Mouse (Mus musculus): ENCODE data around the gene Cnn2. TPM values are rescaled to one million over a fixed set of nuclear protein-coding genes. Genes with fewer than 3 reads are reported as not detected.
"Not testable (repeated sequence)": the region's sequence is repeated elsewhere in the genome, so short reads cannot be mapped to it uniquely, and the experiment has no call there.

Gene Cnn2
- total RNA-seq, 2 experiments from 2014 or later: 19.2 to 24.8 TPM

DNA sequence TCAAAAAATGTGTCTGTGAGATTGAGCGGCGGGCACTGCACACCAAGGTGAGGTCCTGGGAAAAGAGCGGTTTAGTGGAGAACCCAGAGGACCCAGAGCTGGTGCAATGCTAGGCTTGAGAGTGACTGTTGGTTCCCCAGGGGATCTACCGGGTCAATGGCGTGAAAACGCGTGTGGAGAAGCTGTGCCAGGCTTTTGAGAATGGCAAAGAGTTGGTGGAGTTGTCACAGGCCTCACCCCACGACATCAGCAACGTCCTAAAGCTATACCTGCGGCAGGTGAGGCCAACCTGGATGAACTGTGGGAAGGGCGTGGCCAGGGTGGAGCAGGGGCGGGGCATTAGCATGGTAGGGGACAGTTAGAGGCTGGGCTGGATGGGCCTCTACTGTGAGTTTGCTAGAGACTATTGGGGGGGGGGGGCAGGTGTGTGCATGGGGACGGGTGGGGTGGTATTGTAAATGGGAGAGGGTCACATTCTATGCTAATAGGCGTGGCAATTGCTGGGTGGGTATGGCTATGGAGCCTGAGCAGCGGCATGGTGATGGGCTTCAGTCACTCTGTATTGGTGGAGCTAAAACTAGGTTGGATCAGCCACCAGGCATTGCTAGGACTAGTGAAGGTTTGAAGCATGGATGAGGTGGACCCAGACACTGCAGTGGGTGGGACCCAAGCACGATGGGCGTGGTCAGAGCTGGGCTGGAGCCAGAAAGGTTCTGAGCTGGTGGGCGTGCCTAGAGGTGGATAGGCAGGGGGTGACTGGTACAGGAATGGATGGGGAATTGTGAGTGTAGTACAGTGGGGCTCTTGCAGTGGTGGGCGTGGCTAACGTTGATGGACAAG is 39.5 kb downstream of the Cnn2 start:
- intact Hi-C loops (cut with DNase I; ENCODE audit: low total_unique reads): no loop called here
- no peak for DNase-seq

DNA sequence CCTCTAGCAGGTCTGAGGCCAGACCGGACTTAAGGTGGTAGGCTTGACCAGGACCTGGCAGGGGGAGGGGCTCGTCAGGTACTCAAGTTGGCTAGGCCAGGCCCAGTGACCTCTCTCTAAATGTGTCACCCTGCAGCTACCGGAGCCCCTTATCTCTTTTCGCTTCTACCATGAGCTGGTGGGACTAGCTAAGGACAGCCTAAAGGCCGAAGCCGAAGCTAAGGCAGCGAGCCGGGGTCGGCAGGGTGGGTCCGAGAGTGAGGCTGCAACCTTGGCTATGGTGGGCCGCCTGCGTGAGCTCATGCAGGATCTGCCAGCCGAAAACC is 40.1 kb downstream of the Cnn2 start:
- DNase-seq: no peak
- intact Hi-C loops (cut with DNase I; ENCODE audit: low total_unique reads): no loop called here

DNA sequence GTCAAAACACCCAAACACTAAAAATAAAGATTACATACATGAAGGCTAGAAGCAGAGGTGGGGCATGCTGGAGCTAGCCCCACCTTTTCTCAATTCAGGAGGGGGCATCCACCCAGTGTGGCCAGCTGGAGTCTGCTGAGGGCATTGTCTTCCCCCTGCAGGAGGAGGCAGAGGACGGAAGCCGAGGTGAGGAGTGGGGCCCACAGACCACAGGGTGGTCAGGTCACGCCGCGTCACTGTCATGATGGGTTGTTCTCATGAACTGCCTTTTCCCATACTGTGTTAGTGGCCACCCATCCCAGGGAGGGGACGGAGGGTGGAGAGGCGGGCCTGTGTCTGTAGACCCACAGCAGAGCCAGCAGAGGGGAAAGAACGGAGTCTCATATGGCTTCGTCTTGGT is 41.8 kb downstream of the Cnn2 start:
- no peak for DNase-seq
- intact Hi-C loops (cut with DNase I; ENCODE audit: low total_unique reads): no loop called here

DNA sequence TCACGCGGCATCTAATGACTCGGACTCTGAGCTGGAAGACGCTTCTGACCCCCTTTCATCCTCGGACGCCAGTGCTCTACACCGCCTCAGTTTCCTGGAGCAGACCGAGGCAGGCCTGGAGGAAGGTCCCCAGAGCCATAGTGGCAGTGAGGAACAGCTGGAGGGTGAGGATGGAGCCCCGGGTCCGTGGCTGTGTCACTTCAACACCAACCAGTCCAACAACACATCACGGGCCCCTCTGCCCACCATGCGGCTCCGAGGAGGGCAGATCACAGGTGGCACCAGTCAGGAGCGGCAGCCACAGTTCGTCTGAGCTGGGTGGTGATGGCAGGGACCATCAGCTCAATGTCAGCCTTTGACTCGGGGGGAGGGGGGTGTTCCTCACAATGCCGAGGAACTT is 42.4 kb downstream of the Cnn2 start:
- DNase-seq: no peak
- intact Hi-C loops (cut with DNase I; ENCODE audit: low total_unique reads): no loop called here

DNA sequence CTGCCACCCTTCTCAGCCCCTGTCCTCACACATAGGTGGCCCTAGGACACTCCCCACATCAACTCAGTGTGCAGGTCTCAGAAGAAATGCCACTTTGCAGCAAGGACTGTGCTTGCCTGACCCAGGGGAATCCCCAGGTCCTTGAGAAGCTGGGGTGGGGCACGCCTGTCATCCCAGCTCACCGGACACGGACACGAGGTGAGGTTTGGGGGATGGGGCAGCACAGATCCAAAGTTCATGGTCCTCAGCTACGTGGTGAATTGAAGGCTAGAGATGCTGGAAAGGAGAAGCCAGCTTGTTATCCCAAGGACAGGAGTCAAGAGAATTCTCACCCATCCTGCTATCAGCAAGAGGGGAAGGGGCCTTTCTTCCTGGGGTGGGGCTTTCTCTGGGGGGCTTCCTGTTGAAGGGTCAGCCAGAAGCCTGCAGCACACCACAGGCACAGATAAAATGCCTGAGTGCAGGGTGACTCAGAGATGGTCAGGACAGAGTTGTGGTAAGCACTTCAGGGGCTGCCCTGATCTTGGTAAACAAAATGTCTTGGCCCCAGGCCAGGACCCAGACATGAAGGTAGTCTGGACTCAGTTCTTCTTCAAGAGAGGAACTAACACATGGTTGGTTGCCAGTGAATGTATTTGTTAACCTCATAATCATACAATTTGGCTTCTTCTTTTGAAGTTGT is 44.6 kb downstream of the Cnn2 start:
- intact Hi-C loops (cut with DNase I; ENCODE audit: low total_unique reads): no loop called here
- DNase-seq: no peak

DNA sequence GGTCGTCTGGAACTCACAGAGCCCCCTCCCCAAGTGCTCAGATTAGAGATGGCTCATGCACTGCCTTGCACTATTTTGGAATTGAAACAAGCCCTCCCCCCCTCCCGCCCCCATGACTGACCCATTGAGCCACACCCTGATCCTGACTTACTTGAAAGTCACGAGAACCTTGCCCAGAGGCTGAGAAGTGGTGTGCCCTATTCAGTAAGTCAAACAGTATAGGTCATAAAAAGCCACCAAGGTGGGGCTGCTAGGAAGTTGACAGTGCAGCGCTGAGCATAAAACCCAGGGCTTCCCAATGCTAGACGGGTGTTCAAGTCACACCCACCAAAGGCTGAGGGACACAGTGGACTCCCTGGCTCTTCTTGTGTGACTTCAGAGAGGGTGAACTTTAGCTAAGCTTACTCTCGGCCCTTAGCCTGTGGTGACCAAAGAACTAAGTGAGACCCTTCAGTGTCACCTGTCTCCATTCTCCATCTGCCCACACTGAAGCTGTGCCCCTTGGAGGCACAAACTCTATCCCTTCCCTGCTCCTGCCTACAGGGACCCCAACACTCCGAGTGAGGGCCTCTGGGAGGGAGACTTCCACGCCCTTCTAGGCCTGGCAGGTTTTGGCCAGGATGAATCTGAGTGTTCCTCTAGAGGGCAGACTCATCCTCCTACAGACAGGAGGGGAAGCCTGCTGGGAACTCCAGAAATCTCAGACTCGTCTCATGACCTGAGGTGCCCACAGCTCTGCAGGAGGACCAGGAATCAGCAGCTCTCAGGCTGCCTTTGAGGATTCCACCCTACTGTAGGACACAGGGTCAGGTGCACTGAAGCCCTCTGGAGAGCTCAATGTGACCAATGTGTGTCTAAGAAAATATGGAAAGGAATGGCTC is 45.4 kb downstream of the Cnn2 start:
- intact Hi-C loops (cut with DNase I; ENCODE audit: low total_unique reads): no loop called here
- DNase-seq: no peak

DNA sequence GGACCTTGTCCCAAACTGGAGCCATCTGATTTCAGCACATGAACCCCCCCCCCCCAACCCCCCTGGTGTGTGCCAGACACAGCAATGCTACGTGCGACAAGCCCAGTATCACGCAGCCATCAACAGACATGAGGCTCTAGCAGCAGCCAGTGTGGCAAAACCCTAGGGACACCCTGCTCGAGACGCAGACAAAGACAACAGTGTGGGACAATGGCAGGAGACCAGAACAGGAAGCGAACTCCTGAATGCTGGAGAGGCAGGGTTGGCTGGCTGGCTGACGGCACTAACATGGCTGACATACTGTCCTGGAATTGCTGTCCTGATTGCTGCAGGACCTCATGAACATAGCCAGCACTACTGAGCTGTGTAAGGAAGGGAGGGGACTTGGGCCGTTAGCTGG is 46.8 kb downstream of the Cnn2 start:
- no peak for DNase-seq
- intact Hi-C loops (cut with DNase I; ENCODE audit: low total_unique reads): loop anchor here (5.0 kb wide), 1 partner anchor 43 kb away; no protein-coding TSS in a partner anchor

DNA sequence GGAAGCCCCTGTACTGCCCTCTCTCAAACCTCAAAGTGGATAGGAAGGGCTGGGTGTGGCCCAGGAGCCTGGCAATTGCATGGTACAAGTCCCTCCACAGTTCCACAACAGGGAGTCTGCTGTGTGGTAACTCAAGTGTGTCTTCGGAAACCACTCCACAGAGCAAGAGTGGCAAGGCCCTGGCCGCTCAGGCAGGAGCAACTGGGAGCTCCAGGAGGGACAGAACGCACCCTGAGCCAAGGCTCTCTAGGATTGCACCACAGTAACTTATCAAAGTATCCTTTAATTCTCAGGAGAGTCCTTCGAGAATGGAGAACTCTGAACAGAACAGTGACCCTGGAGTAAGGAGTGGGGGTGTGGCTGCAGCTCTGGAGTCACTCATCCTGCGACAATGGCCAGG is 47.3 kb downstream of the Cnn2 start:
- no peak for DNase-seq
- intact Hi-C loops (cut with DNase I; ENCODE audit: low total_unique reads): loop anchor here (5.0 kb wide), 1 partner anchor 43 kb away; no protein-coding TSS in a partner anchor

DNA sequence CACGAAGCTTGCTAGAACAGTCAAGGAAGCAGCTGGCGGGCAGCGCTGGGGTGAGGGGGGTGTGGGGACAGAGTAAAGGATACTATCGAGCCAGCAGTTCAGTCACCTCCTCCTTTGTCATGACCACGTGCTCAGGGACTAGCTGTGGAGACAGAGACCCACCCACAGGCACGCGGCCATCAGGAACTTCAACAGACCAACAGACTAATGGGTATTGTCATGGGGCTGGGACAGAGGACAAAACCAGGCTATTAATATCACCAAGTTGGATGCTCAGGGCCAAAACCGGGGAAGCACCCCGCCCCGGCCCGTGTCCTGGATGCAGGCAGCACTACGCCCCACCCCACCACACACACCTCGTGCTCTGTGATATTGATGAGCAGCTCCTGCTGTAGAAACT is 48.4 kb downstream of the Cnn2 start:
- intact Hi-C loops (cut with DNase I; ENCODE audit: low total_unique reads): loop anchor here (5.0 kb wide), 1 partner anchor 45 kb away; no protein-coding TSS in a partner anchor
- DNase-seq: no peak

DNA sequence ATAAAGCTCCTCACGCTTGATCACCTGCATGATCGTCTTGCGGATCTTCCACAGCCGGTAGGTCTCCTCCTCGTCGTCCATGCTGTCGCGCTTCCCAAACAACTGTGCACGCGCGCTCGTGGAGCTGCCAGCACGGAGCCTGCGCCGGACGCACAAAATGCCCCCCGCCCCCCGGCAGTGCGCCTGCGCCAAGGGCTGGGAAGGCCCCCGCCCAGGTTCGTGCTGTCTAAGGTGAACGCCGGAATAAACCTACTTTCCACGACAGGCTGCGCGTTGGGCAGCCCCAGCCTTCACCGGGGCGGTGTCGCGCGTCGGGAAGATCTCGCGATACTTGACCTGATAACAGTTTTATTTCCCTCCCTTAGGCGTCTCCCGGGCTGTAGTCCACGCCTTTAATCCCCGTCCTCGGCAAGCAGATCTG is 51.2 kb downstream of the Cnn2 start, which contains the start of gene Polr2e:
TSS of gene Polr2e (minus strand) at position 237 of the 421 bp plus-strand sequence.
- DNase-seq: peak; percentile 96
- intact Hi-C loops (cut with DNase I; ENCODE audit: low total_unique reads): loop anchor here (5.0 kb wide), 1 partner anchor 47 kb away; no protein-coding TSS in a partner anchor

DNA sequence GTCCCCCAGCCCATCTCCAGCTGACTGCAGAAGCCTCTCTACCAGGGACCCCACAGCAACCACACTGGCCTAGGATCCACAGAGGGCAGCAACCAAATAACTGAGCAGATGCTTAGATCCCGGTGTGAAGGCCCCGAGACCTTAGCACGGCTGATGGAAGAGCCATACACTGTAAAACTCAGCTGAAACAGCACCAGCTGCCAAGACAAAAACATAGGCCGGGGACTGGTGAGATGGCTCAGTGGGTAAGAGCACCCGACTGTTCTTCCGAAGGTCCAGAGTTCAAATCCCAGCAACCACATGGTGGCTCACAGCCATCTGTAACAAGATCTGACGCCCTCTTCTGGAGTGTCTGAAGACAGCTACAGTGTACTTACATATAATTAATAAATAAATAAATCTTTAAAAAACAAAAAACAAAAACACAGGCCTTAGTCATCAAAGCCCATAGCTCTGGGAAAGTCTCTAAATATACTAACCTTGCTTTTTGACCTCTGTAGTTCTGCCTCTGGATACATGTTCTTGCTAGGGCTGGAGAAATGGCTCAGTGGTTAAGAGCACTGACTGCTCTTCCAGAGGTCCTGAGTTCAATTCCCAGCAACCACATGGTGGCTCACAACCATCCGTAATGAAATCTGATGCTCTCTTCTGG is 53.2 kb downstream of the Cnn2 start:
- DNase-seq: not testable (repeated sequence)
- intact Hi-C loops (cut with DNase I; ENCODE audit: low total_unique reads): loop anchor here (5.0 kb wide), 1 partner anchor 71 kb away; no protein-coding TSS in a partner anchor

DNA sequence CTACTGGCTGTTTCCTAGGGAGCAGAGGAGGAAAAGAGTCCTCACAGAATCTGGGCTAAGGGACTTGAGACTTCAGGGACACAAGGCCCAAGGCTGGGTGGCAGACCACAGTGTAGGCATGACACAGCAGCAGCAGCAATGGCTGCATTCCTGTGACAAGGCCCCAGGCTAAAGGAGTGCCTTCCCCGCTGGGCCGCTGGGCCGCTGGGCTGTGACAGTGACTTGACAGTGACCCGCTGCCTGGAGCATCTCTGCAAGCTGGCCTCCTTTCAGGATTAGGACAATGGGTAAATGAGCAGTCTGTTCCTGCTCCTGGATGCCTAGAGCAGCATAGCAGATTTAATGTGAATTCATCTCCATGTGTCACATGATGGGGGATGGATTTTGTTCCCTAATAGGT is 55.7 kb downstream of the Cnn2 start:
- no peak for DNase-seq
- intact Hi-C loops (cut with DNase I; ENCODE audit: low total_unique reads): loop anchor here (5.0 kb wide), 1 partner anchor 68 kb away; no protein-coding TSS in a partner anchor

DNA sequence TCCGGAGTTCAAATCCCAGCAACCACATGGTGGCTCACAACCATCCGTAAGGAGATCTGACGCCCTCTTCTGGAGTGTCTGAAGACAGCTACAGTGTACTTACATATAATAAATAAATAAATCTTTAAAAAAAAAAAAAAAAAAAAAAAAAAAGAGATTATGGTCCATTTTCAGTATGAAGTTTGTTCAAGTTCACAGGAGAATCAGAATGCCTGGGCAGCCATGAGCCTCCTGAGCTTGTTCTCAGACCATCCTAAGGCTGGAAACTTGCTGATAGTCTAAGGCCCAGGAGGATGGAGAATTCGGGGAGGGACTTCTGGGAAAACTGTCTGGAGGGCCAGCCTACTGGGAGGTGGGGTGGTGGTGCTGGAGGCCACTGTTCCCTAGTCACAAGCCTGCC is 57.0 kb downstream of the Cnn2 start:
- intact Hi-C loops (cut with DNase I; ENCODE audit: low total_unique reads); DNase-seq: not testable (repeated sequence)

Other genes starting within 250 kb of the Cnn2 start
- gene Polrmt, start 242.0 kb upstream of the Cnn2 start, total RNA-seq (2021): 10 to 100 TPM; 21.5 to 21.6 TPM
- gene Fgf22, start 233.5 kb upstream of the Cnn2 start, total RNA-seq (2021): not detected
- gene Rnf126, start 221.6 kb upstream of the Cnn2 start, total RNA-seq (2021): 10 to 100 TPM; 25.9 to 30.6 TPM
- 1 to 10 TPM; 1.3 to 2.2 TPM for gene Fstl3, start 211.3 kb upstream of the Cnn2 start, total RNA-seq (2021)
- gene Prss57, start 197.6 kb upstream of the Cnn2 start, total RNA-seq (2021): not detected
- gene Palm, start 195.0 kb upstream of the Cnn2 start, total RNA-seq (2021): 10 to 100 TPM; 25.7 to 33.5 TPM
- under 1 TPM in 1 of 2 experiments, not detected in 1; 0.35 TPM for gene Misp, start 167.6 kb upstream of the Cnn2 start, total RNA-seq (2021)
- 10 to 100 TPM; 40.3 to 48.1 TPM for gene Ptbp1, start 134.2 kb upstream of the Cnn2 start, total RNA-seq (2021)
- gene Prtn3, start 114.1 kb upstream of the Cnn2 start, total RNA-seq (2021): not detected
- gene Plppr3, start 114.0 kb upstream of the Cnn2 start, total RNA-seq (2021): under 1 TPM; 0.09 to 0.29 TPM
- gene Elane, start 102.3 kb upstream of the Cnn2 start, total RNA-seq (2021): not detected
- gene Cfd, start 97.7 kb upstream of the Cnn2 start, total RNA-seq (2021): 10 to 100 TPM in 1 of 2 experiments, 1 to 10 TPM in 1; 3.6 to 16.6 TPM
- gene Med16, start 79.7 kb upstream of the Cnn2 start, total RNA-seq (2021): 10 to 100 TPM; 37.7 to 38.1 TPM
- not detected for gene Gm26602, start 77.7 kb upstream of the Cnn2 start, total RNA-seq (2021)
- gene Kiss1r, start 71.6 kb upstream of the Cnn2 start, total RNA-seq (2021): under 1 TPM; 0.27 to 0.44 TPM
- 100 to 1,000 TPM in 1 of 2 experiments, 10 to 100 TPM in 1; 98.8 to 106 TPM for gene R3hdm4, start 67.4 kb upstream of the Cnn2 start, total RNA-seq (2021)
- gene Arid3a, start 61.5 kb upstream of the Cnn2 start, total RNA-seq (2021): 1 to 10 TPM; 2.4 to 2.7 TPM
- 10 to 100 TPM; 18.7 to 23.0 TPM for gene Wdr18, start 28.4 kb upstream of the Cnn2 start, total RNA-seq (2021)
- under 1 TPM; 0.11 to 0.25 TPM for gene Grin3b, start 17.9 kb upstream of the Cnn2 start, total RNA-seq (2021)
- 10 to 100 TPM; 76.2 to 84.5 TPM for gene Tmem259, start 4.3 kb upstream of the Cnn2 start, total RNA-seq (2021)
- 1 to 10 TPM; 4.2 TPM for gene Abca7, start 7.9 kb downstream of the Cnn2 start, total RNA-seq (2021)
- 1 to 10 TPM; 1.7 to 1.9 TPM for gene Arhgap45, start 28.1 kb downstream of the Cnn2 start, total RNA-seq (2021)
- 10 to 100 TPM; 45.3 to 55.6 TPM for gene Polr2e, start 51.2 kb downstream of the Cnn2 start, total RNA-seq (2021)
- 100 to 1,000 TPM; 389 TPM for gene Gpx4, start 58.6 kb downstream of the Cnn2 start, total RNA-seq (2021)
- 1 to 10 TPM; 6.2 to 6.3 TPM for gene Sbno2, start 117.0 kb downstream of the Cnn2 start, total RNA-seq (2021)
- gene Stk11, start 127.2 kb downstream of the Cnn2 start, total RNA-seq (2021): 10 to 100 TPM; 87.6 to 98.0 TPM
- 100 to 1,000 TPM; 657 to 736 TPM for gene Atp5d, start 150.0 kb downstream of the Cnn2 start, total RNA-seq (2021)
- gene Cbarp, start 152.3 kb downstream of the Cnn2 start, total RNA-seq (2021): 1 to 10 TPM; 1.6 TPM
- gene Midn, start 159.7 kb downstream of the Cnn2 start, total RNA-seq (2021): 10 to 100 TPM; 40.3 to 43.6 TPM
- gene Cirbp, start 177.4 kb downstream of the Cnn2 start, total RNA-seq (2021): 10 to 100 TPM; 41.4 to 41.5 TPM
- gene 1600002K03Rik, start 184.4 kb downstream of the Cnn2 start, total RNA-seq (2021): 1 to 10 TPM; 3.3 to 4.2 TPM
- under 1 TPM; 0.58 to 0.98 TPM for gene Efna2, start 190.9 kb downstream of the Cnn2 start, total RNA-seq (2021)
- gene Mum1, start 237.8 kb downstream of the Cnn2 start, total RNA-seq (2021): 10 to 100 TPM; 15.2 to 19.4 TPM

All from gastrocnemius, postnatal 14 days (tissue).